Mouse (Mus musculus) brain, embryonic 14.5 days (tissue): Measurements from ENCODE around the gene Polrmt.

ENCODE experiments used
- CTCF ChIP-seq: fragments of 200-500 bp; IDR thresholded peaks from 2 replicates; pipeline ENCODE4 v1.5.1; 2012; ENCODE audit warnings: inconsistent platforms, mild to moderate bottlenecking, moderate library complexity, borderline replicate concordance; ENCODE audit not compliant: insufficient read depth, insufficient read length; ENCODE audit errors: extremely low read depth
- POLR2A ChIP-seq: fragments of 200-500 bp; IDR thresholded peaks from 2 replicates; pipeline ENCODE4 v1.6.1; 2012; ENCODE audit warnings: mild to moderate bottlenecking, inconsistent platforms, borderline replicate concordance; ENCODE audit not compliant: poor library complexity, insufficient read depth, insufficient read length, severe bottlenecking; ENCODE audit errors: extremely low read depth

DNA sequence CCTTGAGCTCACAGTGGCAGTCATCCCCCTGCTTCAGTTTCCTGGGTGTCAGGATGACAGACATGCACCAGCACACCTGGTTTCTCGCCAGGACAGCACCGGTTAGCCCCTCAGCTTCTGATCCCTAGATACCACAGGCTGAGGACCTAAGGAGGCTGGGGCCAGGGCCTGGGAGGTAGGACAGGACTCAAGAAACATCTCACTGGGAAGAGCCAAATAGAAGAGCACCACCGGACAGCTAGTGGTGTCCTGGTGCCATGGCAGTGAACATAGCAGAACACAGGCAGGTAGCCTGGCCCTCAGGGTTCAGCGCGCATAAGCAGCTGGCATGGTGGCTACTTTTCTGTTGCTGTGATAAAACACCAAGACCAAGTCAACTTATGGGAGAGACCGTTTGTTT, 47.9 kb downstream of the Polrmt start:
- TF ChIP-seq CTCF (no peak), POLR2A (no peak)
